Mouse (Mus musculus) lung, embryonic 14.5 days (tissue): Measurements from ENCODE around the gene Rsph1. TPM values are rescaled to one million over a fixed set of nuclear protein-coding genes. Genes with fewer than 3 reads are reported as not detected.
A peak's percentile ranks its signal among the peaks of the same experiment; 100 is the strongest.

Experiments used
- ATAC-seq: fragments of 200-750 bp; cut with Nextera tagmentation; 2 replicates; pipeline ENCODE4 v1.8.0; 2017; ENCODE audit warnings: mild to moderate bottlenecking, moderate TSS enrichment, moderate library complexity; ENCODE audit not compliant: insufficient read depth
- DNase-seq: peaks from one replicate; pipeline ENCODE4 v3.0.0-alpha.2; 2015
- H3K27ac ChIP-seq: fragments of 300-500 bp; sonication (generic); 2 replicates; pipeline ENCODE4 v1.5.1; 2014; ENCODE audit warnings: low read depth, mild to moderate bottlenecking, moderate library complexity
- H3K27me3 ChIP-seq: fragments of 300-500 bp; sonication (generic); 2 replicates; pipeline ENCODE4 v1.6.1; 2014; ENCODE audit warnings: low read length, control low read depth; ENCODE audit not compliant: insufficient read depth
- H3K36me3 ChIP-seq: fragments of 300-500 bp; sonication (generic); 2 replicates; pipeline ENCODE4 v1.6.1; 2014; ENCODE audit warnings: control low read depth; ENCODE audit not compliant: insufficient read depth
- H3K4me1 ChIP-seq: fragments of 300-500 bp; sonication (generic); 2 replicates; pipeline ENCODE4 v1.6.1; 2014; ENCODE audit warnings: antibody characterized with exemption, control low read depth; ENCODE audit not compliant: insufficient read depth
- H3K4me2 ChIP-seq: fragments of 300-500 bp; sonication (generic); 2 replicates; pipeline ENCODE4 v1.6.1; 2014; ENCODE audit warnings: mild to moderate bottlenecking
- H3K4me3 ChIP-seq: fragments of 300-500 bp; sonication (generic); 2 replicates; pipeline ENCODE4 v1.5.1; 2014; ENCODE audit warnings: low read depth, low read length
- H3K9ac ChIP-seq: fragments of 300-500 bp; sonication (generic); 2 replicates; pipeline ENCODE4 v1.6.1; 2014
- H3K9me3 ChIP-seq: fragments of 300-500 bp; sonication (generic); 2 replicates; pipeline ENCODE4 v1.6.1; 2016; ENCODE audit warnings: low read depth, low read length, control low read depth
- CTCF ChIP-seq: IDR thresholded peaks from 2 replicates; pipeline ENCODE4 v1.5.1; 2016; ENCODE audit warnings: antibody characterized with exemption, low read depth
- WGBS: fragments of 180-500 bp; shearing (Covaris S2); extraction: QIAGEN DNeasy Blood & Tissue Kit; methylation state at CpG from one replicate; pipeline ENCODE4 v1.1.7; 2014; 5-methylcytosine and 5-hydroxymethylcytosine counted together
- polyA plus RNA-seq: library from polyadenylated mRNA; unstranded; fragments of >200 nt; fragmentation: Nextera tagmentation; extraction: Ambion mirVana; gene quantifications from 2 replicates; pipeline ENCODE4 v1.2.1, GENCODE M21; 2014

The Rsph1 gene
- polyA plus RNA-seq, 1 experiment from 2014 or later, result 0.86 TPM

- no peaks in the 10 kb centered on the region for H3K27me3 ChIP-seq
- ATAC-seq, result no peak
- TF ChIP-seq CTCF, result no peak
- no peak overlapping the region for H3K27ac ChIP-seq
- H3K36me3 ChIP-seq, result no peaks in the 10 kb centered on the region
- H3K4me1 ChIP-seq, result no peaks in the 10 kb centered on the region
- no peak overlapping the region for H3K9ac ChIP-seq
- peak; percentile 24 for DNase-seq
- H3K4me3 ChIP-seq, result no peak overlapping the region
- 25% methylated on average over 7 of the region's 7 CpGs for WGBS
- no peaks in the 10 kb centered on the region for H3K9me3 ChIP-seq
- H3K4me2 ChIP-seq, result no peak overlapping the region
Measured at GRCm38 (mm10) chr17:31282687-31283053, 5.5 kb upstream of the Rsph1 start.

GRCm38 (mm10) chr17:31281830-31282686 is 4.9 kb upstream of the Rsph1 start:
- peak; percentile 34 for TF ChIP-seq CTCF
- Histone ChIP-seq H3K27me3 (no peaks in the 10 kb centered on the region), H3K9ac (no peak overlapping the region), H3K9me3 (no peaks in the 10 kb centered on the region), H3K4me2 (no peak overlapping the region), H3K4me3 (no peak overlapping the region), H3K36me3 (no peaks in the 10 kb centered on the region), H3K27ac (no peak overlapping the region), H3K4me1 (no peaks in the 10 kb centered on the region)
- peak; percentile 12 for DNase-seq
- no peak for ATAC-seq
- 41% methylated on average over 19 of the region's 19 CpGs for WGBS

- Histone ChIP-seq H3K4me2 (no peak overlapping the region), H3K36me3 (no peaks in the 10 kb centered on the region), H3K4me1 (peaks cover 3% of the 10 kb centered on the region; the same call in 1 of the 2 replicates), H3K9me3 (no peaks in the 10 kb centered on the region), H3K27ac (no peak overlapping the region), H3K4me3 (no peak overlapping the region), H3K9ac (no peak overlapping the region), H3K27me3 (no peaks in the 10 kb centered on the region)
- ATAC-seq (no peak), DNase-seq (no peak)
- no peak for TF ChIP-seq CTCF
- WGBS, result 32% methylated on average over 6 of the region's 6 CpGs
Measured at GRCm38 (mm10) chr17:31280269-31280668, 3.1 kb upstream of the Rsph1 start.

GRCm38 (mm10) chr17:31279541-31279940 is 2.4 kb upstream of the Rsph1 start:
- TF ChIP-seq CTCF, result no peak
- H3K36me3 ChIP-seq, result no peaks in the 10 kb centered on the region
- H3K4me3 ChIP-seq, result no peak overlapping the region
- no peaks in the 10 kb centered on the region for H3K27me3 ChIP-seq
- WGBS, result 59% methylated on average over 9 of the region's 9 CpGs
- no peak for DNase-seq
- no peaks in the 10 kb centered on the region for H3K9me3 ChIP-seq
- peaks cover 3% of the 10 kb centered on the region; the same call in 1 of the 2 replicates for H3K4me1 ChIP-seq
- no peak for ATAC-seq
- H3K9ac ChIP-seq, result no peak overlapping the region
- H3K27ac ChIP-seq, result no peak overlapping the region
- H3K4me2 ChIP-seq, result no peak overlapping the region

- Histone ChIP-seq H3K4me2 (no peak overlapping the region), H3K4me3 (no peak overlapping the region), H3K4me1 (peaks cover 3% of the 10 kb centered on the region; the same call in 1 of the 2 replicates), H3K27ac (no peak overlapping the region), H3K9ac (no peak overlapping the region), H3K9me3 (no peaks in the 10 kb centered on the region), H3K27me3 (no peaks in the 10 kb centered on the region), H3K36me3 (no peaks in the 10 kb centered on the region)
- DNase-seq (no peak), ATAC-seq (peak; percentile 39; the same call in 1 of the 2 replicates)
- WGBS, result 62% methylated on average over 4 of the region's 4 CpGs
- TF ChIP-seq CTCF, result no peak
Measured at GRCm38 (mm10) chr17:31277931-31278330, 748 bp upstream of the Rsph1 start.

GRCm38 (mm10) chr17:31276207-31276921 is 819 bp downstream of the Rsph1 start:
- H3K4me2 ChIP-seq, result peak overlapping the region; percentile 88
- H3K9ac ChIP-seq, result peak overlapping the region; percentile 40; the same call in 1 of the 2 replicates
- peak overlapping the region; percentile 44 for H3K4me3 ChIP-seq
- H3K9me3 ChIP-seq, result no peaks in the 10 kb centered on the region
- DNase-seq, result peak; percentile 16
- H3K4me1 ChIP-seq, result peaks cover 3% of the 10 kb centered on the region; the same call in 1 of the 2 replicates
- TF ChIP-seq CTCF, result no peak
- H3K27ac ChIP-seq, result no peak overlapping the region
- no peaks in the 10 kb centered on the region for H3K36me3 ChIP-seq
- no peaks in the 10 kb centered on the region for H3K27me3 ChIP-seq
- WGBS, result 34% methylated on average over 9 of the region's 9 CpGs
- ATAC-seq, result peak; percentile 53; the same call in 1 of the 2 replicates

GRCm38 (mm10) chr17:31275181-31275580 is 2.0 kb downstream of the Rsph1 start:
- 53% methylated on average over 6 of the region's 6 CpGs for WGBS
- Histone ChIP-seq H3K27me3 (no peaks in the 10 kb centered on the region), H3K9ac (no peak overlapping the region)

More at GRCm38 (mm10) chr17:31275181-31275580, 2.0 kb downstream of the Rsph1 start:
- peaks cover 3% of the 10 kb centered on the region; the same call in 1 of the 2 replicates for H3K4me1 ChIP-seq
- no peaks in the 10 kb centered on the region for H3K9me3 ChIP-seq
- H3K4me3 ChIP-seq, result no peak overlapping the region
- TF ChIP-seq CTCF, result no peak
- DNase-seq (no peak), ATAC-seq (no peak)
- no peak overlapping the region for H3K4me2 ChIP-seq
- H3K36me3 ChIP-seq, result no peaks in the 10 kb centered on the region
- H3K27ac ChIP-seq, result no peak overlapping the region
